Mouse (Mus musculus) heart, embryonic 15.5 days (tissue): ENCODE data around the gene Glmn. TPM values are rescaled to one million over a fixed set of nuclear protein-coding genes. Genes with fewer than 3 reads are reported as not detected.

ENCODE experiments used
- ATAC-seq: fragments of 200-750 bp; cut with Nextera tagmentation; replicated peaks from 2 replicates; pipeline ENCODE4 v1.8.0; 2017; ENCODE audit warnings: low read depth, moderate TSS enrichment; ENCODE audit not compliant: insufficient number of reproducible peaks, insufficient read depth, low FRiP score
- H3K27ac ChIP-seq: fragments of 300-500 bp; sonication (generic); 2 replicates; pipeline ENCODE4 v1.5.1; 2015; ENCODE audit warnings: mild to moderate bottlenecking, inconsistent platforms
- H3K27me3 ChIP-seq: fragments of 300-500 bp; sonication (generic); 2 replicates; pipeline ENCODE4 v1.6.1; 2015; ENCODE audit warnings: inconsistent platforms
- H3K36me3 ChIP-seq: fragments of 300-500 bp; sonication (generic); 2 replicates; pipeline ENCODE4 v1.6.1; 2015; ENCODE audit warnings: mild to moderate bottlenecking, inconsistent platforms
- H3K4me1 ChIP-seq: fragments of 300-500 bp; sonication (generic); replicated peaks from 2 replicates; pipeline ENCODE4 v1.6.1; 2015; ENCODE audit warnings: inconsistent platforms
- H3K4me2 ChIP-seq: fragments of 300-500 bp; sonication (generic); 2 replicates; pipeline ENCODE4 v1.6.1; 2015; ENCODE audit warnings: inconsistent platforms, mild to moderate bottlenecking, moderate library complexity
- H3K4me3 ChIP-seq: fragments of 300-500 bp; sonication (generic); 2 replicates; pipeline ENCODE4 v1.5.1; 2015; ENCODE audit warnings: mild to moderate bottlenecking, inconsistent platforms
- H3K9ac ChIP-seq: fragments of 300-500 bp; sonication (generic); 2 replicates; pipeline ENCODE4 v1.6.1; 2015; ENCODE audit warnings: mild to moderate bottlenecking, inconsistent platforms
- H3K9me3 ChIP-seq: fragments of 300-500 bp; sonication (generic); replicated peaks from 2 replicates; pipeline ENCODE4 v1.6.1; 2016; ENCODE audit warnings: inconsistent platforms
- WGBS: fragments of 180-500 bp; shearing (Covaris S2); methylation state at CpG from one replicate; pipeline ENCODE4 v1.1.7; 2015; ENCODE audit warnings: mixed read lengths; 5-methylcytosine and 5-hydroxymethylcytosine counted together
- polyA plus RNA-seq: library from polyadenylated mRNA; unstranded; fragments of >200 nt; fragmentation: Nextera tagmentation; extraction: Ambion mirVana; gene quantifications from 2 replicates; pipeline ENCODE4 v1.2.1, GENCODE M21; 2015

Gene Glmn
- polyA plus RNA-seq, 1 experiment from 2014 or later, result 18.0 TPM

DNA sequence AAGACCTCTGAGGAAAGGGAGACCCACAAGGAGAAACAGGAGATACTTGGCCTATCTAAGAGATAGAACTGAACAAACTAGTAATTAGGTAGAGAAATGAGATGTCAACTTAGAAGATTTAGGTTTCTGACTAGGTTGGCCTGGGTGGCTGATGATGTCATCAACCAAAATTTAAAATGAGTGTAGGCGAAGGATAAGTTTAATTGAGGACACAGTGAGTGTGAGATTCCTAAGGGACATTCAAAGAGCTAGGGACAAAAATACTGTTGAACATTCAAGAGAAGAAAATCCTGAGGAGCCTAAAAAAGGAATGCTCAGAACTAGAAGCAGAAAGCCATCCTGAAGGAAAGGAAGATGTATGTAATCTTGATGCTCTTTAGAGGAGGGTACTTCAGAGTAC is 81.6 kb downstream of the Glmn start:
- Histone ChIP-seq H3K9ac (no peak overlapping the region), H3K36me3 (no peaks in the 10 kb centered on the region), H3K27ac (no peak overlapping the region), H3K27me3 (no peaks in the 10 kb centered on the region), H3K4me3 (no peak overlapping the region), H3K4me1 (no peaks in the 10 kb centered on the region), H3K9me3 (no peaks in the 10 kb centered on the region), H3K4me2 (no peak overlapping the region)
- ATAC-seq, result no peak
- WGBS, result 85% methylated on average over 1 of the region's 1 CpGs

DNA sequence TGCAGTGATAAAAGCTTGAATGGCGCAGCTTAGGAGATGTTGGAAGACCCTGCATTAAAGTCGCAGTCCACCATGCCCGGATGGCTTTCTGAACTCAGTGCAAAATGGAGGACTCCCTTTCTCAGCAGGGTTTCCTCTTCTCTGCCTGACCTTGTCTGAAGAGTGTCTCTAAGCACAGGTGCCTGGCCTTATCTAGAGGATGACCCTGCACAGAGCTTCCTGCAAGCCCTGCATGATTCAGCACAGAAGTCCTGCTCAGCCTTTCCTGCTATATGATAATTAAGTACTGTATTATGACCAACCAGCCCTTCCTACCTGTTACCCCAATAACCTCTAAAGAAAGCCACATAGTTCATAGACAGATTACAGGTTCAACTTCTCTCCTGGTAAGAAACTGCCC is 82.2 kb downstream of the Glmn start:
- Histone ChIP-seq H3K27me3 (no peaks in the 10 kb centered on the region), H3K27ac (no peak overlapping the region), H3K9me3 (no peaks in the 10 kb centered on the region), H3K4me1 (no peaks in the 10 kb centered on the region), H3K36me3 (no peaks in the 10 kb centered on the region), H3K4me2 (no peak overlapping the region), H3K4me3 (no peak overlapping the region), H3K9ac (no peak overlapping the region)
- no peak for ATAC-seq
- whole genome bisulfite sequencing, result 85% methylated on average over 3 of the region's 3 CpGs

GRCm38 (mm10) chr5:107513583-107513982 is 84.1 kb downstream of the Glmn start:
- WGBS, result 37% methylated on average over 7 of the region's 7 CpGs
- no peaks in the 10 kb centered on the region for H3K27me3 ChIP-seq
- no peak for ATAC-seq
- H3K27ac ChIP-seq, result no peak overlapping the region
- H3K4me2 ChIP-seq, result no peak overlapping the region
- no peaks in the 10 kb centered on the region for H3K36me3 ChIP-seq
- no peak overlapping the region for H3K9ac ChIP-seq
- no peaks in the 10 kb centered on the region for H3K9me3 ChIP-seq
- H3K4me1 ChIP-seq, result no peaks in the 10 kb centered on the region
- H3K4me3 ChIP-seq, result no peak overlapping the region

- Histone ChIP-seq H3K9me3 (no peaks in the 10 kb centered on the region), H3K9ac (no peak overlapping the region), H3K4me1 (no peaks in the 10 kb centered on the region), H3K36me3 (no peaks in the 10 kb centered on the region), H3K27ac (no peak overlapping the region), H3K4me2 (no peak overlapping the region), H3K4me3 (no peak overlapping the region), H3K27me3 (no peaks in the 10 kb centered on the region)
- ATAC-seq, result no peak
- 51% methylated on average over 2 of the region's 2 CpGs for WGBS
Observed at GRCm38 (mm10) chr5:107511326-107511725, 86.4 kb downstream of the Glmn start.

DNA sequence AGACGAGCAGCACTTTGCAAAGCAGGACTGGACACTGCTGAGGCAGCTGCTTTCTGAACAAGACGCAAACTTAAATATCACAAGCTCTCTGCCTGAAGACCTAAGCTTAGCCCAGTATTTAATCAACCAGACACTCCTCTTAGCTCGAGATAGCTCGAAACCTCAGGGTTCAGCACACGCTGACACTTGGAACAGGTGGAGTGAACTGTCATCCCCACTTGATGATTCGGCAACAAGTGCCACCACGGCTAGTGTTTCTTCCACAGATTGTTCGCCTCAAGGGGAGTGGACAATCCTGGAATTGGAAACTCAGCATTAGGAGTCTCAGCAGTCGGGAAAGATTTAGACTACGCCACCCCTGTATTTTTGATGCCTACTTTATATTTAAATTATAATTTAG is 87.2 kb downstream of the Glmn start:
- Histone ChIP-seq H3K9me3 (no peaks in the 10 kb centered on the region), H3K27me3 (no peaks in the 10 kb centered on the region), H3K36me3 (no peaks in the 10 kb centered on the region), H3K4me2 (no peak overlapping the region), H3K27ac (no peak overlapping the region), H3K4me1 (no peaks in the 10 kb centered on the region), H3K9ac (no peak overlapping the region), H3K4me3 (no peak overlapping the region)
- 78% methylated on average over 10 of the region's 10 CpGs for WGBS
- ATAC-seq, result no peak

DNA sequence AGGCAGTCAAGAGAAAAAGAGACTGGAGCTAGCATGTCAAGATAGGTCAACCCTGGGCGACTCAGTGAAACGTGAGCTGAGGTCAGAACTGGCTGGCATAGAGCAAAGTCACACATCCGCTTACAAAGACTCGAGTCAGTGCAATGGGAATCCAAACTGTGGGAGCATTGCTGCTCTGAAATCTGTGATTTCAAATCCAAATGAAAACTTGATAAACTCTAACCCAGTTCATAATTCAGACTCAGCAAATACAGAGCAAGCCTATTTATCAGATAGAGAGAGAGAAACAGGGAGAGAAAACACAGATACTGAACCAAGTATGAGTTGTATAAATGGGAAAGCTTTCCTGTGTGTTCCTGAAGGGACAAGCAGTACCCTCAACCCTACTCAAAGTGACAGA is 90.4 kb downstream of the Glmn start, which contains the start of gene Gm42669:
Gm42669 (plus strand) TSS at position 301 of the 400 bp plus-strand sequence.
- Histone ChIP-seq H3K9ac (no peak within 1 kb of the TSS), H3K27me3 (no peaks in the 10 kb centered on the region), H3K4me2 (no peak within 1 kb of the TSS), H3K4me1 (no peaks in the 10 kb centered on the region), H3K9me3 (no peaks in the 10 kb centered on the region), H3K36me3 (no peaks in the 10 kb centered on the region), H3K4me3 (no peak within 1 kb of the TSS), H3K27ac (no peak within 1 kb of the TSS)
- WGBS, result 75% methylated on average over 4 of the region's 4 CpGs
- no peak for ATAC-seq

DNA sequence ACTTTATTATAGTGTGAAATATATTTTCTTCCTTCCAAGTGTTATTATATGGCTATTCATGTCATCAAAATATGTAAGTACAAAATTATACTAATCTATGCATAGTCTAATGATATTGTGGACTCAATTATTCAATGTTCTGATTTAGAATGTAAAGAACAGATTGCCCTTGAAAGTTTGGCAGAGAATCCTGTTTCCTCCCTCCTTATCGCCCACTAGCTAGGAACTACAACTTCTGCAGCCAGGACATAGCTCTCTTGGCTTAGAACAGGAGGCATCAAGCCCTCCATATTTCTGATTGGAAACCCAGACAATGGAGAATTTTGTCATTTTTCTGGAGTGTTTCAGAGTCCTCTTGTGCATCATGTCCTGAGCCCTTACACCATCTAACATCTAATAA is 96.9 kb downstream of the Glmn start:
- no peak for ATAC-seq
- no peak overlapping the region for H3K9ac ChIP-seq
- H3K9me3 ChIP-seq, result no peaks in the 10 kb centered on the region
- 71% methylated on average over 1 of the region's 1 CpGs for WGBS
- no peaks in the 10 kb centered on the region for H3K27me3 ChIP-seq
- H3K27ac ChIP-seq, result no peak overlapping the region
- H3K4me1 ChIP-seq, result no peaks in the 10 kb centered on the region
- no peak overlapping the region for H3K4me3 ChIP-seq
- no peaks in the 10 kb centered on the region for H3K36me3 ChIP-seq
- H3K4me2 ChIP-seq, result no peak overlapping the region

- Histone ChIP-seq H3K9me3 (no peaks in the 10 kb centered on the region), H3K36me3 (no peaks in the 10 kb centered on the region), H3K4me1 (no peaks in the 10 kb centered on the region), H3K4me3 (no peak overlapping the region), H3K4me2 (no peak overlapping the region), H3K9ac (no peak overlapping the region), H3K27me3 (no peaks in the 10 kb centered on the region), H3K27ac (no peak overlapping the region)
- no peak for ATAC-seq
- WGBS, result 85% methylated on average over 5 of the region's 5 CpGs
Observed at GRCm38 (mm10) chr5:107499891-107500535, 97.7 kb downstream of the Glmn start.

Other genes starting within 250 kb of the Glmn start
- 1.0 and 1.4 TPM in 2 replicates for gene Ephx4, start 195.2 kb downstream of the Glmn start, polyA plus RNA-seq
- gene Lpcat2b, start 166.3 kb downstream of the Glmn start, polyA plus RNA-seq, result not detected in 2 replicates
- 2.7 and 3.7 TPM in 2 replicates for gene Btbd8, start 159.9 kb downstream of the Glmn start, polyA plus RNA-seq
- 0.23 and 0.26 TPM in 2 replicates for gene Gm42669, start 90.3 kb downstream of the Glmn start, polyA plus RNA-seq
- 0.05 and 0.06 TPM in 2 replicates for gene 1700028K03Rik, start 63.2 kb downstream of the Glmn start, polyA plus RNA-seq
- 10.5 and 11.2 TPM in 2 replicates for gene Rpap2, start 515 bp downstream of the Glmn start, polyA plus RNA-seq
- 0.11 and 1.5 TPM in 2 replicates for gene Gfi1, start 128.1 kb upstream of the Glmn start, polyA plus RNA-seq
- gene Ube2d2b, start 232.2 kb upstream of the Glmn start, polyA plus RNA-seq, result 0.21 and 0.22 TPM in 2 replicates